Mouse (Mus musculus): Measurements from ENCODE around the gene Rtel1. TPM values are rescaled to one million over a fixed set of nuclear protein-coding genes. Genes with fewer than 3 reads are reported as not detected.

The Rtel1 gene
- total RNA-seq, 4 experiments from 2014 or later: 28.9 to 35.7 (median 29.6) TPM

GRCm38 (mm10) chr2:181386663-181387210 is 67.2 kb downstream of the Rtel1 start:
- DNase-seq (ENCODE audit: low spot score in 2 of 2): no peak

- no peak for DNase-seq (ENCODE audit: low spot score in 2 of 2)
Measured at GRCm38 (mm10) chr2:181390136-181390870, 70.8 kb downstream of the Rtel1 start.

- no peak for DNase-seq (ENCODE audit: low spot score in 2 of 2)
Measured at GRCm38 (mm10) chr2:181391022-181391421, 71.5 kb downstream of the Rtel1 start.

GRCm38 (mm10) chr2:181391541-181391940 is 72.0 kb downstream of the Rtel1 start:
- no peak for DNase-seq (ENCODE audit: low spot score in 2 of 2)

GRCm38 (mm10) chr2:181392600-181393213 is 73.2 kb downstream of the Rtel1 start:
- peak; percentile 54 to 62 for DNase-seq (ENCODE audit: low spot score in 2 of 2)

GRCm38 (mm10) chr2:181394086-181394485 is 74.5 kb downstream of the Rtel1 start:
- no peak for DNase-seq (ENCODE audit: low spot score in 2 of 2)

- DNase-seq (ENCODE audit: low spot score in 2 of 2): no peak
Measured at GRCm38 (mm10) chr2:181397207-181397761, 77.7 kb downstream of the Rtel1 start.

GRCm38 (mm10) chr2:181401497-181401896 is 82.0 kb downstream of the Rtel1 start:
- no peak for DNase-seq (ENCODE audit: low spot score in 2 of 2)

- DNase-seq (ENCODE audit: low spot score in 2 of 2): no peak
Measured at GRCm38 (mm10) chr2:181403722-181404121, 84.2 kb downstream of the Rtel1 start.

Other genes starting within 250 kb of the Rtel1 start
- gene Kcnq2, start 184.4 kb upstream of the Rtel1 start, total RNA-seq (2022): 100 to 1,000 TPM; 231 to 254 (median 236) TPM
- gene Eef1a2, start 162.7 kb upstream of the Rtel1 start, total RNA-seq (2022): 1,000 to 10,000 TPM; 1,221 to 1,269 (median 1,259) TPM
- 10 to 100 TPM; 73.1 to 84.3 (median 75.9) TPM for gene Ppdpf, start 132.5 kb upstream of the Rtel1 start, total RNA-seq (2022)
- gene Ptk6, start 117.0 kb upstream of the Rtel1 start, total RNA-seq (2022): not detected
- under 1 TPM in 3 of 4 experiments, not detected in 1; 0.16 to 0.40 (median 0.33) TPM for gene Srms, start 106.6 kb upstream of the Rtel1 start, total RNA-seq (2022)
- gene Fndc11, start 99.7 kb upstream of the Rtel1 start, total RNA-seq (2022): not detected
- 1 to 10 TPM; 2.3 to 3.5 (median 2.5) TPM for gene Helz2, start 77.7 kb upstream of the Rtel1 start, total RNA-seq (2022)
- 10 to 100 TPM; 20.0 to 24.2 (median 21.6) TPM for gene Gmeb2, start 31.7 kb upstream of the Rtel1 start, total RNA-seq (2022)
- 100 to 1,000 TPM; 608 to 681 (median 642) TPM for gene Stmn3, start 5.2 kb upstream of the Rtel1 start, total RNA-seq (2022)
- gene Zgpat, start 45.2 kb downstream of the Rtel1 start, total RNA-seq (2022): 10 to 100 TPM; 52.9 to 68.4 (median 59.9) TPM
- gene Arfrp1, start 45.7 kb downstream of the Rtel1 start, total RNA-seq (2022): 10 to 100 TPM; 41.8 to 44.4 (median 43.9) TPM
- 10 to 100 TPM; 33.0 to 37.9 (median 34.9) TPM for gene Lime1, start 60.3 kb downstream of the Rtel1 start, total RNA-seq (2022)
- 10 to 100 TPM; 10.9 to 11.9 (median 11.4) TPM for gene Zbtb46, start 139.7 kb downstream of the Rtel1 start, total RNA-seq (2022)
- gene Abhd16b, start 173.5 kb downstream of the Rtel1 start, total RNA-seq (2022): not detected
- gene Tpd52l2, start 177.4 kb downstream of the Rtel1 start, total RNA-seq (2022): 10 to 100 TPM; 71.5 to 81.3 (median 74.0) TPM
- gene Dnajc5, start 200.7 kb downstream of the Rtel1 start, total RNA-seq (2022): 100 to 1,000 TPM; 277 to 310 (median 297) TPM

Measured in left cerebral cortex, adult 8-10 months (tissue).